9 mouse cellular contexts compared by ENCODE assay signal in genomic region chr2:16355611-16356105, GRCm38 (mm10). TPM values are rescaled to one million over a fixed set of nuclear protein-coding genes. Genes with fewer than 3 reads are reported as not detected.
DNase-seq lines count a peak whose midpoint lies in the region; ATAC-seq and TF ChIP-seq lines count a peak whose summit lies in the region.
"Had no signal": no experiment of that assay in that cellular context is flagged by ENCODE, and none has a peak within 500 bp of the region (broad histone marks: within the 10 kb centered on the region; RNA-seq: fewer than 3 reads in every experiment).

No protein-coding gene starts in this region.

- no peak for ATAC-seq in erythroblast, adult 5-6 weeks (replicated peaks; ENCODE audit: low FRiP score, poor library complexity, severe bottlenecking)
- peak; percentile 87 for ATAC-seq in forebrain, embryonic 13.5 days
- peak; percentile 94 for ATAC-seq in midbrain, embryonic 11.5 days (ENCODE audit: low FRiP score)

- H3K9ac ChIP-seq in forebrain, embryonic 13.5 days = peak overlapping the region; percentile 72
- H3K9ac ChIP-seq in midbrain, embryonic 11.5 days (ENCODE audit: low read length) = peak overlapping the region; percentile 69

- TF ChIP-seq POLR2A in spleen, adult 2 months (IDR thresholded peaks at IDR 0.05; ENCODE audit: low read depth, low read length) = no peak

- H3K4me1 ChIP-seq in erythroblast, embryonic 14.5 days (ENCODE audit: control insufficient read depth) = no peaks in the 10 kb centered on the region
- peaks cover 3% of the 10 kb centered on the region; the same call in 1 of the 2 replicates for H3K4me1 ChIP-seq in spleen, adult 2 months (ENCODE audit: control insufficient read depth, insufficient read depth, insufficient read length)
- H3K4me1 ChIP-seq in forebrain, embryonic 13.5 days = peaks cover 20% of the 10 kb centered on the region; the same call in 1 of the 2 replicates
- peaks cover 2% of the 10 kb centered on the region for H3K4me1 ChIP-seq in midbrain, embryonic 11.5 days (ENCODE audit: control insufficient read depth, insufficient read depth, low read length)

- H3K9me3 ChIP-seq in erythroblast, embryonic 14.5 days (ENCODE audit: control insufficient read depth, low read length) = no peaks in the 10 kb centered on the region
- no peaks in the 10 kb centered on the region for H3K9me3 ChIP-seq in forebrain, embryonic 13.5 days (replicated peaks)
- H3K9me3 ChIP-seq in midbrain, embryonic 11.5 days (ENCODE audit: control insufficient read depth, low read length) = no peaks in the 10 kb centered on the region

- H3K4me3 ChIP-seq in erythroblast, embryonic 14.5 days (replicated peaks) = peak overlapping the region; percentile 20
- peak overlapping the region; percentile 56 for H3K4me3 ChIP-seq in spleen, adult 2 months (ENCODE audit: extremely low read depth, insufficient read depth, insufficient read length)
- peak overlapping the region; percentile 70 for H3K4me3 ChIP-seq in forebrain, embryonic 13.5 days
- peak overlapping the region; percentile 68 for H3K4me3 ChIP-seq in midbrain, embryonic 11.5 days (ENCODE audit: low read depth, low read length)

- H3K27ac ChIP-seq in spleen, adult 2 months (ENCODE audit: insufficient read depth, low read length) = no peak overlapping the region; the same call in 1 of the 2 replicates
- H3K27ac ChIP-seq in forebrain, embryonic 13.5 days = peak overlapping the region; percentile 77
- peak overlapping the region; percentile 54; the same call in 1 of the 2 replicates for H3K27ac ChIP-seq in midbrain, embryonic 11.5 days (ENCODE audit: low read depth, low read length)

- H3K36me3 ChIP-seq in erythroblast, embryonic 14.5 days (ENCODE audit: control insufficient read depth) = no peaks in the 10 kb centered on the region
- no peaks in the 10 kb centered on the region for H3K36me3 ChIP-seq in spleen, adult 2 months (ENCODE audit: control insufficient read depth, insufficient read depth, low read length)
- H3K36me3 ChIP-seq in forebrain, embryonic 13.5 days (ENCODE audit: poor library complexity, severe bottlenecking) = no peaks in the 10 kb centered on the region
- H3K36me3 ChIP-seq in midbrain, embryonic 11.5 days (ENCODE audit: control insufficient read depth, insufficient read depth, low read length) = no peaks in the 10 kb centered on the region

- no peak for TF ChIP-seq CTCF in spleen, adult 2 months (IDR thresholded peaks at IDR 0.05; ENCODE audit: extremely low read depth, insufficient read depth, insufficient read length, insufficient replicate concordance)

- peaks cover 31% of the 10 kb centered on the region for H3K27me3 ChIP-seq in erythroblast, embryonic 14.5 days (ENCODE audit: control insufficient read depth)
- H3K27me3 ChIP-seq in spleen, adult 2 months (ENCODE audit: control insufficient read depth, insufficient read depth, low read length) = peaks cover 9% of the 10 kb centered on the region; the same call in 1 of the 2 replicates
- H3K27me3 ChIP-seq in forebrain, embryonic 13.5 days = peaks cover 11% of the 10 kb centered on the region
- H3K27me3 ChIP-seq in midbrain, embryonic 11.5 days (ENCODE audit: control insufficient read depth, insufficient read depth, low read length) = peaks cover 3% of the 10 kb centered on the region; the same call in 1 of the 2 replicates

- H3K4me2 ChIP-seq in forebrain, embryonic 13.5 days = peak overlapping the region; percentile 85
- peak overlapping the region; percentile 72 for H3K4me2 ChIP-seq in midbrain, embryonic 11.5 days

- peak in 1 of 2 experiments; percentile 21 for DNase-seq in spleen, adult 2 months (ENCODE audit: low read depth in 1 of 2, low spot score in 2 of 2)
- DNase-seq in spleen, adult 12 weeks (ENCODE audit: low spot score) = no peak
- peak; percentile 63 to 71 for DNase-seq in kidney, postnatal 4 days
- DNase-seq in midbrain, embryonic 11.5 days (ENCODE audit: low spot score, missing footprints) = peak; percentile 98
- DNase-seq in thymus, adult 18-20 months = peak; percentile 65 to 77

- WGBS in spleen, adult 2 months = 2% methylated on average over 22 of the region's 22 CpGs
- 0% methylated on average over 22 of the region's 22 CpGs for WGBS in forebrain, embryonic 13.5 days
- under 1% methylated on average over 22 of the region's 22 CpGs for WGBS in midbrain, embryonic 11.5 days

RNA-seq across cellular contexts. Expression of gene Plxdc2, which starts 0.4 kb away (rescaled TPM):
- polyA plus RNA-seq in erythroblast, embryonic 14.5 days (2012) = 0.01 TPM in 1 of 2 replicates, not detected in the other
- 0.42 TPM in 1 of 2 replicates, not detected in the other for total RNA-seq in erythroblast, adult 5-6 weeks (2015; ENCODE audit: low replicate concordance)
- 0.34 and 1.4 TPM in 2 replicates for total RNA-seq in erythroblast, adult 5-6 weeks (2017; ENCODE audit: low replicate concordance)
- 1.4 and 1.5 TPM in 2 replicates for polyA plus RNA-seq in spleen, adult 2 months (2012; rRNA removed)
- polyA plus RNA-seq in forebrain, embryonic 13.5 days (2015; fragmentation: Nextera tagmentation; extraction: Ambion mirVana) = 6.8 and 9.3 TPM in 2 replicates
- polyA plus RNA-seq in midbrain, embryonic 11.5 days (2014; fragmentation: Nextera tagmentation; extraction: Ambion mirVana) = 16.0 and 16.1 TPM in 2 replicates
- total RNA-seq: MEL had no signal

Comparison
In these comparisons a context has a peak if more than half of its experiments do, and no peak if none do; other contexts are left out.
1. H3K4me3 ChIP-seq: peak in every context shown above with its lines; median percentile 70 in forebrain, embryonic 13.5 days; 68 in midbrain, embryonic 11.5 days; 56 in spleen, adult 2 months; 20 in erythroblast, embryonic 14.5 days.